Mouse (Mus musculus) limb, embryonic 10.5 days (tissue): ENCODE results near the gene Cdyl2. TPM values are rescaled to one million over a fixed set of nuclear protein-coding genes. Genes with fewer than 3 reads are reported as not detected.

Experiments used
- DNase-seq: peaks from one replicate; pipeline ENCODE4 v3.0.0-alpha.2; 2017; ENCODE audit warnings: low spot score
- H3K27ac ChIP-seq: fragments of 300-500 bp; sonication (generic); 2 replicates; pipeline ENCODE4 v1.5.1; 2016; ENCODE audit warnings: mild to moderate bottlenecking
- H3K27me3 ChIP-seq: fragments of 300-500 bp; sonication (generic); 2 replicates; pipeline ENCODE4 v1.6.1; 2016; ENCODE audit warnings: low read depth, mild to moderate bottlenecking; ENCODE audit not compliant: poor library complexity, severe bottlenecking
- H3K36me3 ChIP-seq: fragments of 300-500 bp; sonication (generic); 2 replicates; pipeline ENCODE4 v1.6.1; 2016; ENCODE audit warnings: mild to moderate bottlenecking, moderate library complexity
- H3K4me1 ChIP-seq: fragments of 300-500 bp; sonication (generic); 2 replicates; pipeline ENCODE4 v1.6.1; 2016
- H3K4me3 ChIP-seq: fragments of 300-500 bp; sonication (generic); 2 replicates; pipeline ENCODE4 v1.5.1; 2016; ENCODE audit warnings: mild to moderate bottlenecking, moderate library complexity
- H3K9me3 ChIP-seq: fragments of 300-500 bp; sonication (generic); replicated peaks from 2 replicates; pipeline ENCODE4 v1.6.1; 2016; ENCODE audit warnings: mild to moderate bottlenecking
- WGBS: fragments of 180-500 bp; shearing (Covaris S2); methylation state at CpG from one replicate; pipeline ENCODE4 v1.1.7; 2016; 5-methylcytosine and 5-hydroxymethylcytosine counted together
- polyA plus RNA-seq: library from polyadenylated mRNA; unstranded; fragments of >200 nt; fragmentation: Nextera tagmentation; extraction: Ambion mirVana; gene quantifications from 2 replicates; pipeline ENCODE4 v1.2.1, GENCODE M21; 2016

Cdyl2 gene
- polyA plus RNA-seq, 1 experiment from 2014 or later = 5.3 TPM

DNA sequence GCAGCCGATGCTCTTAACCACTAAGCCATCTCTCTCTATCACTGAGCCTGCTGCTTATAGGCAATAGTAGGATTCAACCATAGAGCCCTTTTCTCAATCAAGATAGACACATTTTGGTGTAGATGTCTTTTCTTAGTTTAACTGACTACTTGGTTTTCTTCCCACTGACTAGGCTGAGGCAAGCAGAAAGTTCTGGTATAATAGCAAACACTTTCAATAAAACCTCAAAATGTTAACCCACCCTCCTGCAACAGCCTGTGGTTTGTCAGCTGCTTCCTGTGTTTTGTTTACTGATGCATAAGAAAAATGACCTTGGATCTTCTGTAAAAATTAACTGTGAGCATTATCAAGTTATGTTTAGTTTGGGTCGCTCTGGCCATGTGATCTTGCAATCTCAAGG is 11.3 kb downstream of the Cdyl2 start:
- Histone ChIP-seq H3K27ac (no peak overlapping the region), H3K27me3 (no peaks in the 10 kb centered on the region), H3K4me1 (no peaks in the 10 kb centered on the region), H3K9me3 (no peaks in the 10 kb centered on the region), H3K36me3 (no peaks in the 10 kb centered on the region), H3K4me3 (no peak overlapping the region)
- DNase-seq = no peak
- 89% methylated on average over 2 of the region's 2 CpGs for WGBS

DNA sequence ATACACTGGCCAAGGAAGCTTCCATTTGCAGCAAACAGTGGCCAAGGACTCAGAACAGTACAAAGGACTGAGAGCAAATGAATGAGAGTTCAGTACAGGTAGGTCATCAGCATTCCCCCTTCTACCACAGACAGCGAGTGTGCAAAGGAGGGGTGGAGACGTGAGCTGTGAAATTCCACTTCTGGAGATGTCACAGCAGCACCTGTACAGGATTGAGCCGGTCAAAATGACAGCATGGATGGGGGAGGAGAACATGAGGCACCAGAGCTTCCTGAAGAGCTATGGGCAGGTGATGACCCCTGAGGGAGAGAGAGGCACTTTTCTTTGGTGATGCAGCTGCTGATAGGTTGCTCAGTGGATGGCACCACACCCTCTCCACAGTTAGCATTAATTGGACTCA is 25.3 kb downstream of the Cdyl2 start:
- DNase-seq = no peak
- 80% methylated on average over 3 of the region's 3 CpGs for WGBS
- Histone ChIP-seq H3K36me3 (no peaks in the 10 kb centered on the region), H3K4me3 (no peak overlapping the region), H3K4me1 (no peaks in the 10 kb centered on the region), H3K9me3 (no peaks in the 10 kb centered on the region), H3K27ac (no peak overlapping the region), H3K27me3 (no peaks in the 10 kb centered on the region)

DNA sequence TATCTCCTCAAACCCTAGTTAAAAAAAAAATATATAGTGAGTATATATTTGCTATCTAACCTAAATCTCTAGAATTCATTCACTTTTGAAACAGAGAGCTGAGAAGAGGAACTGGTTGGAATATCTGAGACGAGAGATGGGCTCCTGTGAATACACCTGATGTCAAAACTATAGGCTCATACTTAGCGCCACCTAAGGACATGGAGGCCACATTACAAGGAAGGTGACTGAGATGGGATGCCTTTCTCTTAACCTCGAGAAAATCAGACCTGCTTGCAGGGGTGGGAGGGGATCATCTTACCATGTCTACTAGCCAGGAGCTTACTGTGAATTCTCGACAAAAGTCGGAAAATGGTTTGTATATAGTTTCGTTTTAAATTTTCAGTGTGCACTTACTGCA is 30.3 kb downstream of the Cdyl2 start:
- H3K9me3 ChIP-seq = no peaks in the 10 kb centered on the region
- H3K27me3 ChIP-seq = no peaks in the 10 kb centered on the region
- H3K36me3 ChIP-seq = no peaks in the 10 kb centered on the region
- H3K4me1 ChIP-seq = no peaks in the 10 kb centered on the region
- no peak overlapping the region for H3K4me3 ChIP-seq
- no peak overlapping the region for H3K27ac ChIP-seq
- no peak for DNase-seq
- 86% methylated on average over 6 of the region's 6 CpGs for WGBS

DNA sequence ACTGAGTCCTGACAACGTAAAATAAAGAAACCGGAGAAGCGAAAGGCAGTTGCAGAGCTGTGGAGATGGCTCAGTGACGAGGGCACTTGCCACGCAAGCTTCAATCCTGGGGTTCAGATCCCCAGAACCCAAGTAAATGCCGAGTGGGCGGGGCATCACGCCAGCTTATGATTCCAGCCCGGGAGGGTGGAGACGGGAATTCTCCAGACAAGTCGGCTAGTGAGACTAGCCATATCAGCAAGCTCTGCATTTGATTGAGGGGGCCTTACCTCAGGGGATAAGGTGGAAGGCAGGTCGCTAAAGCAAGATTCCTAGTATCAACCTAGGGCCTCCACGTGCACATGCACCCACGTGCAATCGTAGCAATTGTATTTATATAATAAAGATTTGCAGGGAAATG is 39.9 kb downstream of the Cdyl2 start:
- no peaks in the 10 kb centered on the region for H3K4me1 ChIP-seq
- no peak overlapping the region for H3K27ac ChIP-seq
- DNase-seq = no peak
- no peaks in the 10 kb centered on the region for H3K9me3 ChIP-seq
- H3K4me3 ChIP-seq = no peak overlapping the region
- no peaks in the 10 kb centered on the region for H3K36me3 ChIP-seq
- H3K27me3 ChIP-seq = no peaks in the 10 kb centered on the region
- 86% methylated on average over 15 of the region's 15 CpGs for WGBS

DNA sequence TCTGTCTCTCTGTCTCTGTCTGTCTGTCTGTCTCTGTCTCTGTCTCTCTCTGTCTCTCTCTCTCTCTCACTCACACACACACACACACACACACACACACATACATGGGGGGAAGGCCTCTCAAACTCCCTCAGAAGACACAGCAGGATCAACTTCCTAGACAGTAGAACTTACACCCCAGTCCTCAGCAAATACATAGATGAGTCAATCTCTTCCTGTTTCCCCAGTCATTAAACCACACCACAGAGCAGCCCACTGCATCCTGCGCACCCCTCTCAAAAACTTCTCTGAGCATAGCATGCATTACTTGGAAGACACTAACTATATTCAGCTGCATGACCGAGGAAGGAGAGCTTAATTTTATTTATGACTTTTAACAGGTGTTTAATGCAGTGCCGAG is 43.0 kb downstream of the Cdyl2 start:
- no peak overlapping the region for H3K4me3 ChIP-seq
- H3K9me3 ChIP-seq = no peaks in the 10 kb centered on the region
- H3K27me3 ChIP-seq = no peaks in the 10 kb centered on the region
- H3K36me3 ChIP-seq = no peaks in the 10 kb centered on the region
- 83% methylated on average over 3 of the region's 3 CpGs for WGBS
- H3K27ac ChIP-seq = no peak overlapping the region
- DNase-seq = no peak
- no peaks in the 10 kb centered on the region for H3K4me1 ChIP-seq

DNA sequence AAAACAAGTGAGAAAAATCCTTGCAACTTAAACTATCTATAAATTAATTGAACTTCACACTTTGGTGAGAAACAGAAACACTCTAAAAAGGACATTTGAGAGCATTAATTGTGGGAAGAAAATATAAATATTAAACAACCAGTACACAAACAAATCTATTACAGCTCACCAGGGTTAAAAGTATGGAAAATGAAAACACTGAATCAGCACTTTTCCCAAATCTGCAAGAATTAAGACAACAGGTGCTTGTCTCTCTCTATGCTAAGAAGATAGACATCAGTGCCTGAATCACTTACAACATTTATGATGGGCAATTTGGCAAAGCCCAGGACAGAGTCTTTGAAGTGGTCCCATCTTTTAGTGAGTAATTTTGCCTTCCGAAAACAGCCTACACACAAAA is 56.6 kb downstream of the Cdyl2 start:
- H3K4me3 ChIP-seq = no peak overlapping the region
- no peaks in the 10 kb centered on the region for H3K27me3 ChIP-seq
- no peaks in the 10 kb centered on the region for H3K4me1 ChIP-seq
- H3K9me3 ChIP-seq = no peaks in the 10 kb centered on the region
- DNase-seq = no peak
- H3K27ac ChIP-seq = no peak overlapping the region
- no peaks in the 10 kb centered on the region for H3K36me3 ChIP-seq
- WGBS = 89% methylated on average over 1 of the region's 1 CpGs

DNA sequence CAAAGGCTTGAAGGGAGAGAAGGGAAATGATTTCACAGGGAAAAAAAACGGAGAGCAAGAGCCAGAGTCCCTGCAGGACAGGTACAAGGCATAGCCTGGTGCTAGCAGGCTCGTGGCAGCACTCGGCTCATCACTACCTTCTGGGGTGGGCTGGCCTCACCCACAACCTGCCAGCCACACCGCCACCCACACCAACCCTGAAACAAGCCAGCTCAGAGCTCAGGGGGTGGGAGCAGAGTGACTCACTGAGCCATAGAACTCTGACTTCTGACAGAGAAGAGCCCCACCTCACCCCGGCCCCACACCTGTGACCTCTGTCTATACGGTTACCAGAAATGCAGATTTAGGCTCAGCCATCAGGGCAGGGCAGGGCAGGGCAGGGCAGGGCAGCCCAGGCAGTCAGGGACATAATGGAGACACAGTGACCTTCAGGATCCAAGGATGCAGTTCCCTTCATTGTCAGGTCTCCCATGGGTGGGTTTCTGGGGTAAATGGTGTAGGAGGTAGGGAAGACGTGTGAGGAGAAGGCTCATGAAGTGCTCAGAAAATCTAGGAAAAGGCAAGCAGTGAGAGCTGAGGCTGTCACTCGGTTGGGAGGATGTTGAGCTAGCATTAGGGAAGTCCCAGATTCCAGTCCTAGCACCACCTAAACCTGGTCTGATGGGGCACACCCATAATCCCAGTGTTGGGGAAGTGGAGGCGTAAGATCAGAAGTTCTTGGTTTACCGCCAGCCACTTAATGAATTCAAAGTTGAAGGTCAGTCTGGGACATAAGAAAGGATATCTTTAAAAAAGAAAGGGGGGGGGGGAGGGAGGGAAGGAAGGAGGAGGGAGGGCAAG is 58.6 kb downstream of the Cdyl2 start:
- H3K27ac ChIP-seq = no peak overlapping the region
- peak; percentile 7 for DNase-seq
- no peak overlapping the region for H3K4me3 ChIP-seq
- no peaks in the 10 kb centered on the region for H3K4me1 ChIP-seq
- no peaks in the 10 kb centered on the region for H3K27me3 ChIP-seq
- H3K36me3 ChIP-seq = no peaks in the 10 kb centered on the region
- 80% methylated on average over 10 of the region's 10 CpGs for WGBS
- H3K9me3 ChIP-seq = no peaks in the 10 kb centered on the region

DNA sequence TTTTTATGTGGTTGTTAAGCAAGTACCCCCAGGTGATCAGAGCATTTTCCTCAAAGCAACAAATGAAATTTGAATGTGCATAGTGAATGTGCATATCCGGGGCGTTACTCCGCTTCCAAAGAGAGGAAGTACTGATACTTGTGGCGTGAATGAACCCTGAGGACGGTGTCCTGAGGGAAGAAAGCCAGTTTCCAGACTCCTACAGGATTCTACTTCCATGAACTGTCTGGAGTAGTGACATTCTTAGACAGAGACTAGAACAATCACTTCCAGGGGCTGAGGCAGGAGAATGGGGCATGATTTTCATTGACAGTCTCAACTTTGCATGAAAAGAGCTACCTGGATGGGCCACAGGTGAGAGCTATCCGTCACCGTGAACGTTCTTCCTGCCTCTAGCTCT is 59.3 kb downstream of the Cdyl2 start:
- 88% methylated on average over 8 of the region's 8 CpGs for WGBS
- no peak overlapping the region for H3K27ac ChIP-seq
- H3K4me3 ChIP-seq = no peak overlapping the region
- H3K9me3 ChIP-seq = no peaks in the 10 kb centered on the region
- H3K27me3 ChIP-seq = no peaks in the 10 kb centered on the region
- DNase-seq = no peak
- H3K36me3 ChIP-seq = no peaks in the 10 kb centered on the region
- H3K4me1 ChIP-seq = no peaks in the 10 kb centered on the region

DNA sequence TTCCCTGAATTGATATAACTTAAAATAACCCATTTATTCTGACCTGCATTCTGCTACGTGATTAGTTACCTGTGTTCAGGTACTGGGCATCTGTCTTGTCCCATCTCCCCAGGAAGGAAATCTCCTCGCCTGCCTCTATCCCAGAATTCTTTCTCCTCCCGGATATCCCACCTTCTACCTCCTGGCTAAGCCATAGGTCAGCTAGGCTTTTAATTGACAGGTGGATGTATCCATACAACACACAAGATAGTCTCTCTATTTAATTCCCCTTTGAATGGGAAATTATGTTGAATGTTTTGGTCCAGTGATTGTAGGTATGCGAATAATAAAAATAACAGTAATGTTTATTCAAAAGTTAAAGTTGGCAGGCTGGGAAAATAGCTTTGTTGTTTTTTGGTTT is 59.7 kb downstream of the Cdyl2 start:
- no peaks in the 10 kb centered on the region for H3K27me3 ChIP-seq
- H3K36me3 ChIP-seq = no peaks in the 10 kb centered on the region
- DNase-seq = no peak
- H3K4me3 ChIP-seq = no peak overlapping the region
- H3K27ac ChIP-seq = no peak overlapping the region
- no peaks in the 10 kb centered on the region for H3K9me3 ChIP-seq
- H3K4me1 ChIP-seq = no peaks in the 10 kb centered on the region
- WGBS = 89% methylated on average over 4 of the region's 4 CpGs

DNA sequence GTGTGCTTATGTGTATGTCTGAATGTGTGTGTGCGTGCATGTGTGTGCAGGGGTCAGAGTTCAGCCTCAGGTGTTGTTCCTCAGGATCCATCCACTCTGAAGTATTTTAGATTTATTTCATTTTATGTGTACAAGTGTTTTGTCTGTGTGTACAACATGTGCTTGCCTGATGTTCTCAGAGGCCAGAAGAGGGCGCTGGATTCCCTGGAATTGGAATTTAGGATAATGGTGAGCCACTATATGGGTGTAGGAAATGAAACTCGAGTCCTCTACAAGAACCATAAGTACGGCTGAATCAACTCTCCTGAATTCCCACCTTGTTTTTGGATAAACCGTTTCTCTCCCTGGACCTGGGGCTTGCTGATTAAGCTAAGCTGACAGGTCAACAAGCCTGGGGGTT is 61.2 kb downstream of the Cdyl2 start:
- peak; percentile 30 for DNase-seq
- Histone ChIP-seq H3K27me3 (no peaks in the 10 kb centered on the region), H3K27ac (no peak overlapping the region), H3K4me3 (no peak overlapping the region), H3K4me1 (no peaks in the 10 kb centered on the region), H3K36me3 (no peaks in the 10 kb centered on the region), H3K9me3 (no peaks in the 10 kb centered on the region)
- 66% methylated on average over 5 of the region's 5 CpGs for WGBS

DNA sequence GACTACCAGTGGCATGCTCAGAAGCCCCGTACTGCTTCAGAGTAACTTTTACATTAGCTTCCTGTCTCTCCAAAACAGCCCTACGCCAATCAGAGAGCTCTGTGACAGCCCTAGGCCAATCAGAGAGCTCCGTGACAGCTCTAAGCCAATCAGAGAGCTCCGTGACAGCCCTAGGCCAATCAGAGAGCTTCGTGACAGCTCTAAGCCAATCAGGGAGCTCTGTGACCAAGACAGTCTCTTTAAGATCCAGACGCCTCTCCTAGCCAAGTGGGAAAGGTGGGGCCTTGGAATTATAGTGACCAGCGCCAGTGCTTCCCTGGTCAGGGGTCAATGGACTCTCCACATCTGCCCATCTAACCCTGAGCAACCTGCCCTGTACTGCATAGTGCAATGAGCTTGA is 62.2 kb downstream of the Cdyl2 start:
- 90% methylated on average over 7 of the region's 7 CpGs for WGBS
- no peak overlapping the region for H3K4me3 ChIP-seq
- H3K9me3 ChIP-seq = no peaks in the 10 kb centered on the region
- H3K4me1 ChIP-seq = no peaks in the 10 kb centered on the region
- peak; percentile 17 for DNase-seq
- no peak overlapping the region for H3K27ac ChIP-seq
- H3K36me3 ChIP-seq = no peaks in the 10 kb centered on the region
- no peaks in the 10 kb centered on the region for H3K27me3 ChIP-seq

DNA sequence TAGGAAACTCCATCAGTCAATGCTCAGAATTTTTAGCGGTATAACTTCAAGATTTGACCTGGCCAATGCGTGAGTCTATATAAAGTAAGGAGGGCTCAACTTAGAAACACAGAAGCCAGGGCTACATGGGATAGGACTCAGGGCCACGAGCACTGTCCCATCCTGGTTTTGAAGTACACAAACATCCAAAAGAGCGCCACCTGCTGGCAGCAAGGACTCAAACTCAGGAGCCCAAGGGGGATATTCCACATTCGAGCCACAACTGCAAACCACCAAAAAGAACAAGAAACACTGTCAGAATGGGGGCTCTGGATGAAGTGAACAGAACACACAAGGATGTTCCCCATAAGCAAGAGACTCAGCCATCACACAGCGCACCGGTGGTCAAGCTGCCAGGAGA is 63.8 kb downstream of the Cdyl2 start:
- DNase-seq = peak; percentile 15
- Histone ChIP-seq H3K4me3 (no peak overlapping the region), H3K4me1 (no peaks in the 10 kb centered on the region), H3K9me3 (no peaks in the 10 kb centered on the region), H3K27ac (no peak overlapping the region), H3K27me3 (no peaks in the 10 kb centered on the region), H3K36me3 (no peaks in the 10 kb centered on the region)
- WGBS = 94% methylated on average over 7 of the region's 7 CpGs

DNA sequence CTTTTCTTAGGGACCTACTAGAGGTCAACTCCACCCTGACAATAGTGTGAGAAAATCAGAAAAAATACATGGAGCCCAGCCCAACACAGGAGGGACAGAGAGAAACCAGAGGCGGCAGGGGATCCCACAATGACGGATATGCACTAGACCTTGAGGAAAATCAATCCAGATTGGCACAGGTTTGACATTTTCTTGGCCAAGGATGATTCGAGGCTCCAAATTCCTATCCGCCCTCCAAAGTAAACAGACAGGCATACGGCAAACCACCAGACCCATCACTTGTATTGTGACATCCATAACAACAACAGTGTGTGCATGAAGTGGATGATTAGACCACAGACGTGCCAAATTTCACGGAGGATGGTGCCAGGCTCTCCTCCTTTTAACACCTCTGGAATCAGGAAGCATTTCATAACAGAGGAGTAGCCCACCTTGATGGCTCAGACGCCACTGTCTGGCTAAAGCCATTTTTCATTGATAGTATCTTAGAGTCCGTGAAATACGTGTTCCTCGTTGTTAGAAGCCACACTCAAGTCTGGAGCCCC is 65.9 kb downstream of the Cdyl2 start:
- Histone ChIP-seq H3K36me3 (no peaks in the 10 kb centered on the region), H3K27ac (no peak overlapping the region), H3K27me3 (no peaks in the 10 kb centered on the region), H3K9me3 (no peaks in the 10 kb centered on the region), H3K4me3 (no peak overlapping the region), H3K4me1 (no peaks in the 10 kb centered on the region)
- peak; percentile 11 for DNase-seq
- WGBS = 91% methylated on average over 11 of the region's 11 CpGs

DNA sequence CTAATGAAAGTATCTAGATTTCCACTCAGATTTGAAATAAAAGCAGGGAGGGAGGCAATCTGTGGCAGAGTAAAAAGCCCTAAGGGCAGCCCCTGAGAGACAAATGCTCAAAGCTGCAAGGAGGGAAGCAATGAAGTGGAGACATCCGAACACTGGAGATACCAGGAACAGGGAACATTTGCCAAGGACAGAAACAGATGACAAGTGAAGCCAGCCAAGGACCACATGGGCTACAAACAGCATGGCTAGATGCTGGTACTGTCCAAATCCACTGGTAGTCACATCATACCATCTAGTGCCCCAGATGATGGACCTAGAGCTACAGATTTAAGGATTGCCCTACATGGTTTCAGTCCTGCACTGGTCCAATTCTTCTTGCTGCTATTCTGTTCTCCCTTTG is 71.3 kb downstream of the Cdyl2 start:
- H3K9me3 ChIP-seq = no peaks in the 10 kb centered on the region
- WGBS = 78% methylated on average over 1 of the region's 1 CpGs

More for the DNA sequence above, 71.3 kb downstream of the Cdyl2 start:
- DNase-seq = peak; percentile 7
- Histone ChIP-seq H3K27me3 (no peaks in the 10 kb centered on the region), H3K4me3 (no peak overlapping the region), H3K36me3 (no peaks in the 10 kb centered on the region), H3K4me1 (no peaks in the 10 kb centered on the region), H3K27ac (no peak overlapping the region)
